In genomic region chr17:35232043-35232442, GRCm38 (mm10) we compare ENCODE assay signal across 8 mouse cellular contexts. TPM values are rescaled to one million over a fixed set of nuclear protein-coding genes. Genes with fewer than 3 reads are reported as not detected.
DNase-seq lines count a peak whose midpoint lies in the region; ATAC-seq and TF ChIP-seq lines count a peak whose summit lies in the region.

No protein-coding gene starts in this region.

- ATAC-seq in heart, embryonic 12.5 days (ENCODE audit: insufficient number of reproducible peaks, low FRiP score), result no peak
- no peak for ATAC-seq in kidney, postnatal 0 days (replicated peaks; ENCODE audit: low FRiP score, low read depth)
- no peak for ATAC-seq in liver, embryonic 15.5 days (ENCODE audit: insufficient read depth)
- no peak for ATAC-seq in neural tube, embryonic 12.5 days (ENCODE audit: low FRiP score, low read depth)

- no peak overlapping the region for H3K4me3 ChIP-seq in heart, embryonic 12.5 days
- H3K4me3 ChIP-seq in kidney, postnatal 0 days (replicated peaks; ENCODE audit: low read depth, low read length), result no peak overlapping the region
- peak overlapping the region; percentile 12 for H3K4me3 ChIP-seq in liver, embryonic 15.5 days (replicated peaks)
- no peak overlapping the region for H3K4me3 ChIP-seq in neural tube, embryonic 12.5 days

- H3K36me3 ChIP-seq in heart, embryonic 12.5 days, result peaks cover 45% of the 10 kb centered on the region
- peaks cover 29% of the 10 kb centered on the region for H3K36me3 ChIP-seq in kidney, postnatal 0 days (ENCODE audit: insufficient read depth, low read length)
- peaks cover 52% of the 10 kb centered on the region for H3K36me3 ChIP-seq in liver, embryonic 15.5 days (replicated peaks)
- H3K36me3 ChIP-seq in neural tube, embryonic 12.5 days, result peaks cover 37% of the 10 kb centered on the region

- peaks cover 31% of the 10 kb centered on the region for H3K4me1 ChIP-seq in heart, embryonic 12.5 days (replicated peaks)
- peaks cover 20% of the 10 kb centered on the region for H3K4me1 ChIP-seq in kidney, postnatal 0 days (replicated peaks; ENCODE audit: insufficient read depth, low read length)
- H3K4me1 ChIP-seq in liver, embryonic 15.5 days (replicated peaks), result peaks cover 54% of the 10 kb centered on the region
- peaks cover 26% of the 10 kb centered on the region for H3K4me1 ChIP-seq in neural tube, embryonic 12.5 days

- H3K27ac ChIP-seq in heart, embryonic 12.5 days (ENCODE audit: poor library complexity, severe bottlenecking), result no peak overlapping the region
- peak overlapping the region; percentile 83; the same call in 1 of the 2 replicates for H3K27ac ChIP-seq in kidney, postnatal 0 days
- 0 out of 2 replicates have a peak overlapping the region, but pooled peaks have one; percentile 93 for H3K27ac ChIP-seq in liver, embryonic 15.5 days (replicated peaks)
- no peak overlapping the region for H3K27ac ChIP-seq in neural tube, embryonic 12.5 days

- WGBS in heart, embryonic 12.5 days, result 14% methylated on average over 12 of the region's 12 CpGs
- 4% methylated on average over 12 of the region's 12 CpGs for WGBS in kidney, postnatal 0 days
- WGBS in liver, embryonic 15.5 days (ENCODE audit: insufficient replicate concordance), result 6% methylated on average over 12 of the region's 12 CpGs
- WGBS in neural tube, embryonic 12.5 days, result 14% methylated on average over 12 of the region's 12 CpGs

- no peaks in the 10 kb centered on the region for H3K27me3 ChIP-seq in heart, embryonic 12.5 days (replicated peaks)
- H3K27me3 ChIP-seq in kidney, postnatal 0 days (ENCODE audit: insufficient read depth, low read length), result no peaks in the 10 kb centered on the region
- no peaks in the 10 kb centered on the region for H3K27me3 ChIP-seq in liver, embryonic 15.5 days
- no peaks in the 10 kb centered on the region for H3K27me3 ChIP-seq in neural tube, embryonic 12.5 days (replicated peaks)

- H3K9ac ChIP-seq in heart, embryonic 12.5 days, result no peak overlapping the region
- H3K9ac ChIP-seq in kidney, postnatal 0 days (ENCODE audit: low read depth, low read length), result no peak overlapping the region
- H3K9ac ChIP-seq in liver, embryonic 15.5 days, result peak overlapping the region; percentile 6; the same call in 1 of the 2 replicates
- H3K9ac ChIP-seq in neural tube, embryonic 12.5 days, result no peak overlapping the region

- peak; percentile 96 for TF ChIP-seq CTCF in kidney, postnatal 0 days (IDR thresholded peaks at IDR 0.05; ENCODE audit: low read depth)

- 0 out of 2 replicates have a peak overlapping the region, but pooled peaks have one; percentile 2 for H3K4me2 ChIP-seq in heart, embryonic 12.5 days
- H3K4me2 ChIP-seq in kidney, postnatal 0 days (ENCODE audit: low read length), result peak overlapping the region; percentile 21
- H3K4me2 ChIP-seq in liver, embryonic 15.5 days, result peak overlapping the region; percentile 95
- peak overlapping the region; percentile 14; the same call in 1 of the 2 replicates for H3K4me2 ChIP-seq in neural tube, embryonic 12.5 days (replicated peaks)

- peak; percentile 84 to 90 for DNase-seq in left cerebral cortex, adult 18-20 months (ENCODE audit: low spot score in 2 of 2)
- no peak for DNase-seq in left cerebral cortex, adult 11 months (ENCODE audit: low spot score)
- DNase-seq in embryo, embryonic 11 days, result peak; percentile 90
- DNase-seq in kidney, postnatal 0 days (ENCODE audit: low spot score), result peak; percentile 91
- DNase-seq in testis, postnatal 10 days (ENCODE audit: low spot score), result peak; percentile 94

- H3K9me3 ChIP-seq in heart, embryonic 12.5 days (replicated peaks), result no peaks in the 10 kb centered on the region
- H3K9me3 ChIP-seq in kidney, postnatal 0 days (replicated peaks; ENCODE audit: low read length), result no peaks in the 10 kb centered on the region
- no peaks in the 10 kb centered on the region for H3K9me3 ChIP-seq in liver, embryonic 15.5 days (replicated peaks)
- H3K9me3 ChIP-seq in neural tube, embryonic 12.5 days, result no peaks in the 10 kb centered on the region

RNA-seq across cellular contexts. Expression of gene Atp6v1g2, which starts 1.4 kb away (rescaled TPM):
- 100 to 1,000 TPM; 587 to 598 TPM for total RNA-seq in left cerebral cortex, adult 18-20 months (2021)
- 10.0 and 12.5 TPM in 2 replicates for polyA plus RNA-seq in heart, embryonic 12.5 days (2016; fragmentation: Nextera tagmentation; extraction: Ambion mirVana)
- polyA plus RNA-seq in kidney, postnatal 0 days (2015; fragmentation: Nextera tagmentation; extraction: Ambion mirVana), result 6.6 and 6.7 TPM in 2 replicates
- 0.58 and 0.63 TPM in 2 replicates for polyA plus RNA-seq in liver, embryonic 15.5 days (2015; fragmentation: Nextera tagmentation; extraction: Ambion mirVana)
- 26.2 and 28.4 TPM in 2 replicates for polyA plus RNA-seq in neural tube, embryonic 12.5 days (2016; fragmentation: Nextera tagmentation; extraction: Ambion mirVana)

RNA-seq across cellular contexts. Expression of gene Nfkbil1, which starts 3.5 kb away (rescaled TPM):
- total RNA-seq in left cerebral cortex, adult 18-20 months (2021), result 10 to 100 TPM; 11.6 to 14.9 TPM
- 9.0 and 9.8 TPM in 2 replicates for polyA plus RNA-seq in heart, embryonic 12.5 days (2016; fragmentation: Nextera tagmentation; extraction: Ambion mirVana)
- 11.7 and 14.5 TPM in 2 replicates for polyA plus RNA-seq in kidney, postnatal 0 days (2015; fragmentation: Nextera tagmentation; extraction: Ambion mirVana)
- polyA plus RNA-seq in liver, embryonic 15.5 days (2015; fragmentation: Nextera tagmentation; extraction: Ambion mirVana), result 3.2 and 3.6 TPM in 2 replicates
- polyA plus RNA-seq in neural tube, embryonic 12.5 days (2016; fragmentation: Nextera tagmentation; extraction: Ambion mirVana), result 10.6 and 11.5 TPM in 2 replicates

RNA-seq across cellular contexts. Expression of gene Ddx39b, which starts 9.5 kb away (rescaled TPM):
- 100 to 1,000 TPM; 201 to 213 TPM for total RNA-seq in left cerebral cortex, adult 18-20 months (2021)
- 282 and 285 TPM in 2 replicates for polyA plus RNA-seq in heart, embryonic 12.5 days (2016; fragmentation: Nextera tagmentation; extraction: Ambion mirVana)
- polyA plus RNA-seq in kidney, postnatal 0 days (2015; fragmentation: Nextera tagmentation; extraction: Ambion mirVana), result 303 and 329 TPM in 2 replicates
- polyA plus RNA-seq in liver, embryonic 15.5 days (2015; fragmentation: Nextera tagmentation; extraction: Ambion mirVana), result 141 and 150 TPM in 2 replicates
- 511 and 522 TPM in 2 replicates for polyA plus RNA-seq in neural tube, embryonic 12.5 days (2016; fragmentation: Nextera tagmentation; extraction: Ambion mirVana)

RNA-seq across cellular contexts. Expression of gene Gm16181, which starts 11.4 kb away (rescaled TPM):
- total RNA-seq in left cerebral cortex, adult 18-20 months (2021), result not detected
- 0.55 TPM in 1 of 2 replicates, not detected in the other for polyA plus RNA-seq in heart, embryonic 12.5 days (2016; fragmentation: Nextera tagmentation; extraction: Ambion mirVana)
- polyA plus RNA-seq in kidney, postnatal 0 days (2015; fragmentation: Nextera tagmentation; extraction: Ambion mirVana), result 0.25 and 0.29 TPM in 2 replicates
- 0.24 TPM in 1 of 2 replicates, not detected in the other for polyA plus RNA-seq in liver, embryonic 15.5 days (2015; fragmentation: Nextera tagmentation; extraction: Ambion mirVana)
- polyA plus RNA-seq in neural tube, embryonic 12.5 days (2016; fragmentation: Nextera tagmentation; extraction: Ambion mirVana), result not detected in 2 replicates

RNA-seq across cellular contexts. Expression of gene Lta, which starts 26.9 kb away (rescaled TPM):
- total RNA-seq in left cerebral cortex, adult 18-20 months (2021), result under 1 TPM; 0.23 to 0.60 TPM
- polyA plus RNA-seq in heart, embryonic 12.5 days (2016; fragmentation: Nextera tagmentation; extraction: Ambion mirVana), result not detected in 2 replicates
- 0.15 TPM in 1 of 2 replicates, not detected in the other for polyA plus RNA-seq in kidney, postnatal 0 days (2015; fragmentation: Nextera tagmentation; extraction: Ambion mirVana)
- 0.06 TPM in 1 of 2 replicates, not detected in the other for polyA plus RNA-seq in liver, embryonic 15.5 days (2015; fragmentation: Nextera tagmentation; extraction: Ambion mirVana)
- not detected in 2 replicates for polyA plus RNA-seq in neural tube, embryonic 12.5 days (2016; fragmentation: Nextera tagmentation; extraction: Ambion mirVana)

Comparison
In these comparisons a context has a peak if more than half of its experiments do, and no peak if none do; other contexts are left out.
1. H3K27ac ChIP-seq: peak in kidney, postnatal 0 days (single experiment) and liver, embryonic 15.5 days (single experiment); none in heart, embryonic 12.5 days (single experiment) and neural tube, embryonic 12.5 days (single experiment).
2. H3K4me2 ChIP-seq: peak in every context shown above with its lines; median percentile 95 in liver, embryonic 15.5 days; 21 in kidney, postnatal 0 days; 14 in neural tube, embryonic 12.5 days; 2 in heart, embryonic 12.5 days.